Mouse (Mus musculus): ENCODE data around the gene Ints1. TPM values are rescaled to one million over a fixed set of nuclear protein-coding genes. Genes with fewer than 3 reads are reported as not detected.

Gene Ints1
- polyA plus RNA-seq, 1 experiment, result 12.9 TPM

DNA sequence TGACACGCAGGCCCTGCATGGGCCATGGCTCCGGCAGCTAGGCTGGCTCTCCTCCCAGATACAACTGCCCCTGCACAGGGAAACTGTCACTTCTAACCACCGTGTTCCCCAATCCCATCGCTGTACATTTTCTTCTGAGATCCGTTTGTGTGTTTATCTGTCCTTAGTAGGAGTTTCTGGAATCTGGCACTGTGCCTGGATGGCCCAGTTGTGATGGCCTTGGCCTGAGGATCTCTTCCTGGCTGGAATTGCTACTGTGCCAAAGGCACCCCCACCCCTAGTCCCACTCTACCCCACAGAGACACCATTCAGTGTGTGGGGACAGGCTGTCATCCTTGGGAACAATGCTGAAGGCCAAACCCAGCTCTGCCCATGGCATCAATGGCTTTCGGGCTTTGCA, 40.5 kb upstream of the Ints1 start:
- Histone ChIP-seq H3K4me1 (ENCODE audit: control insufficient read depth) (peaks cover 97% of the 10 kb centered on the region), H3K4me3 (replicated peaks) (no peak overlapping the region), H3K27me3 (ENCODE audit: control insufficient read depth) (no peaks in the 10 kb centered on the region), H3K36me3 (ENCODE audit: control insufficient read depth) (peaks cover 61% of the 10 kb centered on the region), H3K9me3 (ENCODE audit: control insufficient read depth, low read length) (no peaks in the 10 kb centered on the region)
- TF ChIP-seq GATA1 (IDR thresholded peaks at IDR 0.05; ENCODE audit: low read length), result no peak
- no peak for TF ChIP-seq TAL1 (IDR thresholded peaks at IDR 0.05; ENCODE audit: low read length)

GRCm38 (mm10) chr5:139813963-139814381, 38.5 kb upstream of the Ints1 start:
- H3K36me3 ChIP-seq (ENCODE audit: control insufficient read depth), result peaks cover 59% of the 10 kb centered on the region
- peaks cover 4% of the 10 kb centered on the region for H3K9me3 ChIP-seq (ENCODE audit: control insufficient read depth, low read length)
- no peak for TF ChIP-seq GATA1 (IDR thresholded peaks at IDR 0.05; ENCODE audit: low read length)
- no peak for TF ChIP-seq TAL1 (IDR thresholded peaks at IDR 0.05; ENCODE audit: low read length)
- H3K4me3 ChIP-seq (replicated peaks), result peak overlapping the region; percentile 36
- peaks cover 97% of the 10 kb centered on the region for H3K4me1 ChIP-seq (ENCODE audit: control insufficient read depth)
- H3K27me3 ChIP-seq (ENCODE audit: control insufficient read depth), result no peaks in the 10 kb centered on the region

- H3K36me3 ChIP-seq (ENCODE audit: control insufficient read depth), result peaks cover 63% of the 10 kb centered on the region
- peaks cover 11% of the 10 kb centered on the region for H3K9me3 ChIP-seq (ENCODE audit: control insufficient read depth, low read length)
- H3K27me3 ChIP-seq (ENCODE audit: control insufficient read depth), result peaks cover 4% of the 10 kb centered on the region; the same call in 1 of the 2 replicates
- H3K4me1 ChIP-seq (ENCODE audit: control insufficient read depth), result peaks cover 95% of the 10 kb centered on the region
- no peak for TF ChIP-seq GATA1 (IDR thresholded peaks at IDR 0.05; ENCODE audit: low read length)
- no peak for TF ChIP-seq TAL1 (IDR thresholded peaks at IDR 0.05; ENCODE audit: low read length)
- H3K4me3 ChIP-seq (replicated peaks), result peak overlapping the region; percentile 67
Measured at GRCm38 (mm10) chr5:139813126-139813490, 37.6 kb upstream of the Ints1 start.

DNA sequence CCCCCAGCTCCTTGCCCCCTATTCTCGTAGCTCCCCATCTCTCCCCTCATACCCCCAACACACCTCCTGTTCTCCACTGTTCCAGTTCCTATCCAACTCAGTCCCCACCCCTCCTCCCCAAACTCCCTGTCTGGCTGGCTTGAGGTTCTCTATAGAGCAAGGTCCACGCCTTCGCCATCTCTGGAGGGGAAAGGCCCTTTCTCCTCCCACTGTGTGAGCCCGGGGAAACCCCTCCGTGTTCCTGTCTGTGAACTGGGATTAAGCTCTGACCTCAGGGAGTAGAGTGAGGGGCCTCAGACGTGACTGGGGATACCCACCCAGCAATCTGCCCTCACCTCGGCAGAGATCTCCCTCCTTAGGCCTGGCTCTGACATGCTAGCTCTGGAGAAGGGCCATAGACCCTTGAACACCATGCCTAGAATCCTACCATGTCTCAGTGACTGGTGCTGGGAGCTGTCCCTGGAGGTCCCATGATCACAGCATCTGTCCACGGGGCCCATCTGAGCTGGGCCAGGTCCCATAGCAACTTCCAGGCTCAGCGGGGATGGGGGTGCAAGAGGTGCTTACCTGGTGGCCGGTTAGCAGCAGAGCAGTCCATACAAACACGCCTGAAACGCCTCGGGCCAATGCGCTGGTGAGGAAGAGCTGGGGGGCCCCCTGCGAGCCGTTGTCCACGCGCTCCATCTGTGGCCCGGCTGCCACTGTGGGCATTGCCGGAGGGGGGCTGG, 37.1 kb upstream of the Ints1 start:
- peak overlapping the region; percentile 67 for H3K4me3 ChIP-seq (replicated peaks)
- peaks cover 16% of the 10 kb centered on the region for H3K9me3 ChIP-seq (ENCODE audit: control insufficient read depth, low read length)
- H3K4me1 ChIP-seq (ENCODE audit: control insufficient read depth), result peaks cover 95% of the 10 kb centered on the region
- TF ChIP-seq GATA1 (IDR thresholded peaks at IDR 0.05; ENCODE audit: low read length), result no peak
- no peak for TF ChIP-seq TAL1 (IDR thresholded peaks at IDR 0.05; ENCODE audit: low read length)
- H3K36me3 ChIP-seq (ENCODE audit: control insufficient read depth), result peaks cover 63% of the 10 kb centered on the region
- H3K27me3 ChIP-seq (ENCODE audit: control insufficient read depth), result peaks cover 6% of the 10 kb centered on the region; the same call in 1 of the 2 replicates

DNA sequence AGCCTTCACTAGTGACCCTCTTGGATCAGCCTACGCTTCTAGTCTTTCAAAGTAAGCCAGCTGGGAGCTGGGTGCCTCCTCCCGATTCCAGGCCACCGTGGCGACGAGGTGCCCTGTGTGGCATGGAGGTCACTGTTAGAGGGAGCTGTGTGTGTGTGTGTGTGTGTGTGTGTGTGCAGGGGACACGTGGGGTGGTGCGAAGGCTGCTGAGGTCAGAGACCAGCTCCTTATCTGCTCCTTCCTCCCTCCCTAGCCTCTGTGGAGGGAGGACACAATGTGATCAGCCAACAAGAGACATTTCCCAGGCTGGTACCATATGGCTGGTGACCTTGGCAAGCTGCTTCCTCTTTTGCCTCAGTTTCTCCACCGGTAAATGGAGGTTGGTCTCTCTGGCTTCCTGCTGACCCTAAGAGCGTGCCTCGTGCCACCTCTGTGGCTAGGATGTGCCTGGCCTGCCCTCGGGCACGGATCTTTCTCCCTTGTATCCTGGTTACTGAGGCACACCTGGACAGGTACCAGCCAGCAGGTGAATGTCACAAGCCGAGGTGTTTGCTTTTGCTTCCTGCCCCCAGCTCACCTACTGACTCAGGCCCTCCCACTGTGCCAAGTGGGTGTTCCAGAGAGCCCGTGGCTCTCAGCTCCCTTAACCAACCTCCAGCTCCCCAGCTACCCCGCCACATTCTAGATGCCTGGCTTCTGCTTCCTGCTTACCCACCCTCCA, 36.4 kb upstream of the Ints1 start:
- H3K9me3 ChIP-seq (ENCODE audit: control insufficient read depth, low read length), result peaks cover 24% of the 10 kb centered on the region
- H3K27me3 ChIP-seq (ENCODE audit: control insufficient read depth), result peaks cover 6% of the 10 kb centered on the region; the same call in 1 of the 2 replicates
- H3K36me3 ChIP-seq (ENCODE audit: control insufficient read depth), result peaks cover 69% of the 10 kb centered on the region
- TF ChIP-seq TAL1 (IDR thresholded peaks at IDR 0.05; ENCODE audit: low read length) (no peak), GATA1 (IDR thresholded peaks at IDR 0.05; ENCODE audit: low read length) (no peak; the same call in 1 of the 2 replicates)
- peaks cover 96% of the 10 kb centered on the region for H3K4me1 ChIP-seq (ENCODE audit: control insufficient read depth)
- peak overlapping the region; percentile 67 for H3K4me3 ChIP-seq (replicated peaks)

- H3K36me3 ChIP-seq (ENCODE audit: control insufficient read depth), result peaks cover 83% of the 10 kb centered on the region
- peaks cover 32% of the 10 kb centered on the region for H3K9me3 ChIP-seq (ENCODE audit: control insufficient read depth, low read length)
- TF ChIP-seq TAL1 (IDR thresholded peaks at IDR 0.05; ENCODE audit: low read length) (no peak), GATA1 (IDR thresholded peaks at IDR 0.05; ENCODE audit: low read length) (no peak)
- peaks cover 96% of the 10 kb centered on the region for H3K4me1 ChIP-seq (ENCODE audit: control insufficient read depth)
- peaks cover 6% of the 10 kb centered on the region; the same call in 1 of the 2 replicates for H3K27me3 ChIP-seq (ENCODE audit: control insufficient read depth)
- peak overlapping the region; percentile 27 for H3K4me3 ChIP-seq (replicated peaks)
Measured at GRCm38 (mm10) chr5:139809397-139809796, 33.9 kb upstream of the Ints1 start.

DNA sequence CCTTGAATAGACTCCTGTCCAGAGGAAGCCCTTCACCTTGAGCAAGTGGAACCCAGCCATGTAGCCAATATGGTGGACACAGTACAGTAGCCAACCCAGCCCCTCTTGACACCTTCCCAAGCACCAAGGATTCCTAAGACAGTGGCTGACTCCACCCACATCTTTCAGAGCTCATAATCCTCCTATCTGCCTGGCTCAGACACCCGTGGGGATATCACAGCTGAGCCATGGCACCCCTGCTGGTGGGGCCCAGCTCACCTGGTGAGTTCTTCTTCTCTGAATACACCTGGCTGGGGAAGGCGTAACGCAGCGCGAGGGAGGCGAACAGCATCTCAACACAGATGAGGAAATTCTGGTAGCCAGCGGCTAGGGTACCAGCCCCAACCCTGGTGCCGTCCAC, 30.4 kb upstream of the Ints1 start:
- H3K36me3 ChIP-seq (ENCODE audit: control insufficient read depth), result peaks cover 96% of the 10 kb centered on the region
- peaks cover 32% of the 10 kb centered on the region for H3K9me3 ChIP-seq (ENCODE audit: control insufficient read depth, low read length)
- H3K4me3 ChIP-seq (replicated peaks), result peak overlapping the region; percentile 60
- peaks cover 95% of the 10 kb centered on the region for H3K4me1 ChIP-seq (ENCODE audit: control insufficient read depth)
- H3K27me3 ChIP-seq (ENCODE audit: control insufficient read depth), result peaks cover 6% of the 10 kb centered on the region; the same call in 1 of the 2 replicates
- TF ChIP-seq TAL1 (IDR thresholded peaks at IDR 0.05; ENCODE audit: low read length), result peak; percentile 66
- no peak for TF ChIP-seq GATA1 (IDR thresholded peaks at IDR 0.05; ENCODE audit: low read length)

- H3K4me3 ChIP-seq (replicated peaks), result peak overlapping the region; percentile 60
- H3K9me3 ChIP-seq (ENCODE audit: control insufficient read depth, low read length), result peaks cover 32% of the 10 kb centered on the region
- H3K36me3 ChIP-seq (ENCODE audit: control insufficient read depth), result peaks cover 99% of the 10 kb centered on the region
- TF ChIP-seq GATA1 (IDR thresholded peaks at IDR 0.05; ENCODE audit: low read length), result no peak
- peak; percentile 52; the same call in 2 of the 3 replicates for TF ChIP-seq TAL1 (IDR thresholded peaks at IDR 0.05; ENCODE audit: low read length)
- peaks cover 6% of the 10 kb centered on the region; the same call in 1 of the 2 replicates for H3K27me3 ChIP-seq (ENCODE audit: control insufficient read depth)
- H3K4me1 ChIP-seq (ENCODE audit: control insufficient read depth), result peaks cover 97% of the 10 kb centered on the region
Measured at GRCm38 (mm10) chr5:139804573-139805111, 29.2 kb upstream of the Ints1 start.

DNA sequence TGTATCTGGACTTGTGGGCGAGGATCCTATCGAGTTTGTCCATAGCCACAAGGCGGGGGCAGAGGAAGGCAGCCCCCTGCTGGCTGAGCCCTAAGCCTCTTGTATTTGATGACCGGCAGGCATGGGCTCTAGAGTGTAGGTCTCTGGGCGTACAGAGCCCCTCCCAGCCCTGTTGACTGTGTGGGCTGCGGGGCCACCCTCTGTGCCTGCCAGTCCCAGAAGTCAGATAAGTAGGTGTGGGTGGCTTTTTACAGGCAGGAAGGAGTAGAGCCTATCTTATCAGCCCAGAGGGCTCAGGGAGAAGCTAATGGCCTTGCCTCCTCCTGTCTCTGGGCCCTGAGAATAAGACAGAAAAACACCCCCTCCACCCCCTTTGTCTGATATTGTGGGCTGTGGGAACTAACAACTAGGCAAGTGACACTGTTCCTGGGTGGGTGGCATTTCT, 28.7 kb upstream of the Ints1 start:
- H3K4me1 ChIP-seq (ENCODE audit: control insufficient read depth), result peaks cover 95% of the 10 kb centered on the region

More for the DNA sequence above, 28.7 kb upstream of the Ints1 start:
- Histone ChIP-seq H3K9me3 (ENCODE audit: control insufficient read depth, low read length) (peaks cover 29% of the 10 kb centered on the region), H3K36me3 (ENCODE audit: control insufficient read depth) (peaks cover 99% of the 10 kb centered on the region), H3K27me3 (ENCODE audit: control insufficient read depth) (peaks cover 6% of the 10 kb centered on the region; the same call in 1 of the 2 replicates), H3K4me3 (replicated peaks) (peak overlapping the region; percentile 60)
- TF ChIP-seq GATA1 (IDR thresholded peaks at IDR 0.05; ENCODE audit: low read length) (peak; percentile 96), TAL1 (IDR thresholded peaks at IDR 0.05; ENCODE audit: low read length) (peak; percentile 84)

All from erythroblast, embryonic 14.5 days (primary cell).